Mouse (Mus musculus): ENCODE data around the gene Abi3. TPM values are rescaled to one million over a fixed set of nuclear protein-coding genes. Genes with fewer than 3 reads are reported as not detected.

Gene Abi3
- polyA plus RNA-seq, 1 experiment from 2014 or later, result 2.4 TPM

DNA sequence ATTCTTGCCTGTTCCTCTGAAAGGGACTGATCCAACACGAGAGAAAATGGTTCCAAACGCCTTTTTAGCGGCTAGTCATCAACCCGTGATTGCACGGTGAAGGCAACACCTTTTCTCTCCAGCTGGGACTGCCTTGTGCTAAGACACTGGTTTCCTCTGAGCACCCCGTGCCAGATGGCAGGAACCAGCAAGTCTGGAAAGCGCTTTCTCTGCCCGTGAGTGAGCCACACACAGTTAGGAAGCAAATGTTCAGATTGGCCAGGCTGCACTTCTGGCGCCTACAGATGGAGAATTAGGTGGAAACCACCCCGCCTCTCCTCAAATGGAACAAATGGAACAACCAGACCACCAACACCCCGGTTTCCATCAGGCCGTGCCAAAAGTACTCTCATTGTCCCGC lies 50.5 kb downstream of the Abi3 start:
- no peaks in the 10 kb centered on the region for H3K36me3 ChIP-seq (replicated peaks)
- no peak for ATAC-seq (ENCODE audit: low FRiP score)
- WGBS, result 86% methylated on average over 13 of the region's 13 CpGs
- no peak overlapping the region for H3K27ac ChIP-seq
- no peak overlapping the region for H3K4me3 ChIP-seq (replicated peaks)
- H3K27me3 ChIP-seq, result peaks cover 20% of the 10 kb centered on the region
- H3K9ac ChIP-seq, result no peak overlapping the region
- H3K9me3 ChIP-seq, result no peaks in the 10 kb centered on the region
- H3K4me2 ChIP-seq, result no peak overlapping the region
- peaks cover 6% of the 10 kb centered on the region for H3K4me1 ChIP-seq

DNA sequence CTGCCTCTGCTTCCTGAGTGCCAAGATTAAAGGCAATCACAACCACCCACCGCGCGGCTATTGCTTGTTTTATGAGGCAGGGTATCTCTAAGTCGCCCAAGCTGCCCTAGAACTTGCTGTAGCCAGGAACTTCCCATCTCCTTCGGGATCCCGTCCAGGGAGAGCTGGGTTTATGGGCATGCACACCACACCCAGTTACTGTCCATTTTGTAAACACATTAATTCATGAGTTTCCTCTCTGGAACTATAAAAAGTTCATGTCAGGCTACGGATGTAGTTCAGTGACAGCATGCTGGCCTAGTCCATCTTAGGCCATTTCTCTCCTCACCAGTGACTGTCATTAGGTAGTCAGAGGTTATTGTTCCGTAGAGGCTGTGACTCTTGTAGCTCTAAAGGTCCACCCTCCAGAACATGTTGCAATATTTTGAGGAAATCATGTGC lies 52.8 kb downstream of the Abi3 start:
- 90% methylated on average over 8 of the region's 8 CpGs for WGBS
- Histone ChIP-seq H3K27ac (no peak overlapping the region), H3K4me3 (replicated peaks) (no peak overlapping the region), H3K9me3 (no peaks in the 10 kb centered on the region), H3K9ac (no peak overlapping the region), H3K36me3 (replicated peaks) (no peaks in the 10 kb centered on the region), H3K27me3 (0 out of 2 replicates have a peak, but pooled peaks cover 5% of the 10 kb centered on the region), H3K4me1 (no peaks in the 10 kb centered on the region), H3K4me2 (no peak overlapping the region)
- ATAC-seq (ENCODE audit: low FRiP score), result no peak

GRCm38 (mm10) chr11:95786511-95786910 lies 55.8 kb downstream of the Abi3 start:
- ATAC-seq (ENCODE audit: low FRiP score), result no peak
- no peaks in the 10 kb centered on the region for H3K27me3 ChIP-seq
- H3K4me2 ChIP-seq, result no peak overlapping the region
- H3K4me1 ChIP-seq, result no peaks in the 10 kb centered on the region
- no peak overlapping the region for H3K9ac ChIP-seq
- no peak overlapping the region for H3K27ac ChIP-seq
- 87% methylated on average over 6 of the region's 6 CpGs for WGBS
- no peak overlapping the region for H3K4me3 ChIP-seq (replicated peaks)
- H3K36me3 ChIP-seq (replicated peaks), result no peaks in the 10 kb centered on the region
- H3K9me3 ChIP-seq, result no peaks in the 10 kb centered on the region

DNA sequence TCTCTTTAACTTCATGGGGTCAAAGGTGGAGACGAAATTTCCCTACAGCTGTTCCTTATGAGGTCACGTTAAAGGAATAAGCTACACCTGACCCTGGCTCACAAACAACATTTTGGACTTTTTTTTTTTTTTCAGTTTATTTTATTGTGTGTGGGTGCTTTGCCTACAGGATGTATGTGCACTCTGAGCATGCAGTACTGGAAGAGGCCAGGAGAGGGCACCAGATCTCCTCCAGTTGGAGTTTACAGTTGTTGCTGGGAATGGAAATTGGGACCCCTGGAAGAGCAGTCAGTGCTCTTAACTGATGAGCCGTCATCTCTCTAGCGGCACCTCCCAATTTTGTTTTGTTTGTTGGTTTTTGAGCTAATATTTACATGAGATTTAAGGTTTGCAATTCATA lies 56.6 kb downstream of the Abi3 start:
- Histone ChIP-seq H3K4me2 (no peak overlapping the region), H3K9ac (no peak overlapping the region), H3K27ac (no peak overlapping the region), H3K4me3 (replicated peaks) (no peak overlapping the region), H3K4me1 (no peaks in the 10 kb centered on the region), H3K36me3 (replicated peaks) (no peaks in the 10 kb centered on the region), H3K9me3 (no peaks in the 10 kb centered on the region), H3K27me3 (no peaks in the 10 kb centered on the region)
- no peak for ATAC-seq (ENCODE audit: low FRiP score)
- WGBS, result 89% methylated on average over 4 of the region's 4 CpGs

GRCm38 (mm10) chr11:95783958-95784357 lies 58.3 kb downstream of the Abi3 start:
- Histone ChIP-seq H3K4me3 (replicated peaks) (no peak overlapping the region), H3K9ac (no peak overlapping the region), H3K36me3 (replicated peaks) (no peaks in the 10 kb centered on the region), H3K4me1 (no peaks in the 10 kb centered on the region), H3K27ac (no peak overlapping the region), H3K9me3 (no peaks in the 10 kb centered on the region), H3K4me2 (no peak overlapping the region), H3K27me3 (no peaks in the 10 kb centered on the region)
- WGBS, result 87% methylated on average over 9 of the region's 9 CpGs
- no peak for ATAC-seq (ENCODE audit: low FRiP score)

DNA sequence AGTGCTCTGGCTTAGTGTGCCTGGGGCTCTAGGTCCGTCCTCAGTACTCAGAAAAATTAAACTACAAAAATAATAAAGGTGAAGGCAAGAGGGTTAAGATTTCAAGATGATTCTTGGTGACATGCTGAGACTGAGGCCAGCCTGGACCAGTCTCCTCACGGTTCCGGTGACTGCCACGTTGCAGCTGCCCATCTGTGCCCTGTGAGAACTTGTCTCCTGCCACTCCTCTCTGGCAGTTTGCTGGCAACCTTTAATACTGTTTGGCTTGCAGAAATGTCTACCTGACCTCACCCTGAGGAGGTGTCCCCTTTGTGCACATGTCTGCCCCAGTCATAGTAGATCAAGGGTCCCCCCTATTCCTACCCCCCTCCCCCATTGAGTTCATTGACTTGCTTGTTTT lies 58.8 kb downstream of the Abi3 start:
- no peak overlapping the region for H3K9ac ChIP-seq
- WGBS, result 86% methylated on average over 4 of the region's 4 CpGs
- H3K4me2 ChIP-seq, result no peak overlapping the region
- H3K4me3 ChIP-seq (replicated peaks), result no peak overlapping the region
- H3K9me3 ChIP-seq, result no peaks in the 10 kb centered on the region
- no peaks in the 10 kb centered on the region for H3K36me3 ChIP-seq (replicated peaks)
- H3K27ac ChIP-seq, result no peak overlapping the region
- H3K4me1 ChIP-seq, result no peaks in the 10 kb centered on the region
- H3K27me3 ChIP-seq, result no peaks in the 10 kb centered on the region
- no peak for ATAC-seq (ENCODE audit: low FRiP score)

GRCm38 (mm10) chr11:95781557-95781956 lies 60.7 kb downstream of the Abi3 start:
- Histone ChIP-seq H3K27me3 (no peaks in the 10 kb centered on the region), H3K4me1 (no peaks in the 10 kb centered on the region), H3K36me3 (replicated peaks) (no peaks in the 10 kb centered on the region), H3K4me3 (replicated peaks) (no peak overlapping the region), H3K4me2 (no peak overlapping the region), H3K9me3 (no peaks in the 10 kb centered on the region), H3K9ac (no peak overlapping the region), H3K27ac (no peak overlapping the region)
- ATAC-seq (ENCODE audit: low FRiP score), result no peak
- WGBS, result 79% methylated on average over 11 of the region's 11 CpGs

DNA sequence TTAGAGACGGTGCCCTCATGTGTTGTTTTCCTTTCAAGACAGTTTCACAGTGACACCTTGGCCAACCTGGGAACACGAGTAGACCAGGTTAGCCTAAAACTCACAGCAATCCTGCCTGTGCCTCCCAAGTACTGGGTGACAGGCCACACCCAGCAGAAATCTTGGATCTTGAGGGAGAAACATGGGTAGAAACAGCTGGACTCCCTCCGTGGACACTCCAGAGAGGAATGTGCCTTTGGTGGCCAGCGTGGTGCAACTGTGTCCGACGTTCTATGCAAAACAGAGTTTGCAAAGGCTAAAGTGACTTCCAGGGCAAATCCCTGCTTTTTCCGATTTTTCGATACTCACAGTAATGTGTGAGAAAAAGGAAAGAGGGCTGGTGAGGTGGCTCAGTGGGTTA lies 61.8 kb downstream of the Abi3 start:
- Histone ChIP-seq H3K27me3 (no peaks in the 10 kb centered on the region), H3K4me1 (no peaks in the 10 kb centered on the region), H3K9ac (no peak overlapping the region), H3K4me3 (replicated peaks) (no peak overlapping the region), H3K4me2 (no peak overlapping the region), H3K9me3 (no peaks in the 10 kb centered on the region), H3K27ac (no peak overlapping the region), H3K36me3 (replicated peaks) (no peaks in the 10 kb centered on the region)
- ATAC-seq (ENCODE audit: low FRiP score), result no peak
- 91% methylated on average over 8 of the region's 8 CpGs for WGBS

Other genes with a start within 250 kb of the Abi3 start
- gene Phb, start 175.5 kb downstream of the Abi3 start, polyA plus RNA-seq (2016; fragmentation: Nextera tagmentation; extraction: Ambion mirVana), result 169 and 182 TPM in 2 replicates
- 27.6 and 30.0 TPM in 2 replicates for gene Zfp652, start 129.8 kb downstream of the Abi3 start, polyA plus RNA-seq (2016; fragmentation: Nextera tagmentation; extraction: Ambion mirVana)
- gene B130006D01Rik, start 118.9 kb downstream of the Abi3 start, polyA plus RNA-seq (2016; fragmentation: Nextera tagmentation; extraction: Ambion mirVana), result 1.4 and 2.3 TPM in 2 replicates
- gene Phospho1, start 18.0 kb downstream of the Abi3 start, polyA plus RNA-seq (2016; fragmentation: Nextera tagmentation; extraction: Ambion mirVana), result not detected in 2 replicates
- 3.2 and 3.7 TPM in 2 replicates for gene Gngt2, start 5.3 kb downstream of the Abi3 start, polyA plus RNA-seq (2016; fragmentation: Nextera tagmentation; extraction: Ambion mirVana)
- gene B4galnt2, start 72.4 kb upstream of the Abi3 start, polyA plus RNA-seq (2016; fragmentation: Nextera tagmentation; extraction: Ambion mirVana), result not detected in 2 replicates
- 97.9 and 103 TPM in 2 replicates for gene Igf2bp1, start 163.5 kb upstream of the Abi3 start, polyA plus RNA-seq (2016; fragmentation: Nextera tagmentation; extraction: Ambion mirVana)
- not detected in 2 replicates for gene Gip, start 182.1 kb upstream of the Abi3 start, polyA plus RNA-seq (2016; fragmentation: Nextera tagmentation; extraction: Ambion mirVana)
- 107 and 109 TPM in 2 replicates for gene Snf8, start 192.4 kb upstream of the Abi3 start, polyA plus RNA-seq (2016; fragmentation: Nextera tagmentation; extraction: Ambion mirVana)
- gene Ube2z, start 222.9 kb upstream of the Abi3 start, polyA plus RNA-seq (2016; fragmentation: Nextera tagmentation; extraction: Ambion mirVana), result 30.4 and 33.8 TPM in 2 replicates
- 379 and 385 TPM in 2 replicates for gene Atp5g1, start 233.2 kb upstream of the Abi3 start, polyA plus RNA-seq (2016; fragmentation: Nextera tagmentation; extraction: Ambion mirVana)